Mouse (Mus musculus): ENCODE results near the gene Mrps14.

- no peak for TF ChIP-seq POLR2A (IDR thresholded peaks at IDR 0.05; ENCODE audit: insufficient read depth, low read length)
- TF ChIP-seq CTCF (IDR thresholded peaks at IDR 0.05; ENCODE audit: low read depth, low read length), result no peak
These were observed 50.9 kb downstream of the Mrps14 start for GRCm38 (mm10) chr1:160245954-160246353.

Data from ES-Bruce4 (cell line).